Mouse (Mus musculus): Measurements from ENCODE around the gene Six5.

- TF ChIP-seq ZC3H11A (IDR thresholded peaks at IDR 0.05; ENCODE audit: borderline replicate concordance, low read depth, low read length) = no peak
- no peak for TF ChIP-seq MAFK (IDR thresholded peaks at IDR 0.05; ENCODE audit: insufficient read depth, low read depth, low read length)
- no peak for TF ChIP-seq HCFC1 (IDR thresholded peaks at IDR 0.05; ENCODE audit: borderline replicate concordance, insufficient read depth, low read length)
- TF ChIP-seq ZNF384 (IDR thresholded peaks at IDR 0.05; ENCODE audit: low read depth, low read length) = no peak; the same call in 1 of the 2 replicates
- no peak for TF ChIP-seq CHD2 (IDR thresholded peaks at IDR 0.05; ENCODE audit: low read depth, low read length)
Measured at GRCm38 (mm10) chr7:19069500-19069899, 24.9 kb upstream of the Six5 start.

Data from ES-E14 (cell line).